Mouse (Mus musculus): ENCODE data around the gene Olfr1015. TPM values are rescaled to one million over a fixed set of nuclear protein-coding genes. Genes with fewer than 3 reads are reported as not detected.

The Olfr1015 gene
- total RNA-seq (2014; rRNA removed; ENCODE audit: low replicate concordance), result not detected in 2 replicates
- polyA plus RNA-seq (2015; fragmentation: Nextera tagmentation; extraction: Ambion mirVana), result not detected in 2 replicates

- H3K9me3 ChIP-seq (replicated peaks; ENCODE audit: control insufficient read depth, low read length), result no peaks in the 10 kb centered on the region
- no peaks in the 10 kb centered on the region for H3K27me3 ChIP-seq (ENCODE audit: control insufficient read depth, insufficient read depth, low read length)
- DNase-seq (ENCODE audit: low spot score), result no peak
- H3K9ac ChIP-seq (replicated peaks; ENCODE audit: low read depth, low read length), result no peak within 1 kb of the TSS
- TF ChIP-seq EP300 (IDR thresholded peaks at IDR 0.05; ENCODE audit: low read depth) (no peak), CTCF (IDR thresholded peaks at IDR 0.05; ENCODE audit: low read depth) (no peak)
- H3K4me2 ChIP-seq (ENCODE audit: low read depth, low read length), result no peak within 1 kb of the TSS
- H3K4me1 ChIP-seq (ENCODE audit: control insufficient read depth, insufficient read depth), result no peaks in the 10 kb centered on the region
- H3K4me3 ChIP-seq (ENCODE audit: low read depth, low read length), result no peak within 1 kb of the TSS
- H3K36me3 ChIP-seq (replicated peaks; ENCODE audit: control insufficient read depth, insufficient read depth, low read length), result no peaks in the 10 kb centered on the region
- no peak within 1 kb of the TSS for H3K27ac ChIP-seq (ENCODE audit: low read depth)
- no peak for ATAC-seq (ENCODE audit: insufficient read depth, low read depth)
These were observed at the start of gene Olfr1015 for GRCm38 (mm10) chr2:85781717-85782116. Olfr1015 (plus strand) TSS chr2:85782017.

GRCm38 (mm10) chr2:85753822-85754221 lies 28.0 kb upstream of the Olfr1015 start:
- Histone ChIP-seq H3K9me3 (replicated peaks; ENCODE audit: control insufficient read depth, low read length) (no peaks in the 10 kb centered on the region), H3K27ac (ENCODE audit: low read depth) (no peak overlapping the region), H3K36me3 (replicated peaks; ENCODE audit: control insufficient read depth, insufficient read depth, low read length) (no peaks in the 10 kb centered on the region), H3K4me3 (ENCODE audit: low read depth, low read length) (no peak overlapping the region), H3K9ac (replicated peaks; ENCODE audit: low read depth, low read length) (no peak overlapping the region), H3K27me3 (ENCODE audit: control insufficient read depth, insufficient read depth, low read length) (no peaks in the 10 kb centered on the region), H3K4me1 (ENCODE audit: control insufficient read depth, insufficient read depth) (no peaks in the 10 kb centered on the region), H3K4me2 (ENCODE audit: low read depth, low read length) (no peak overlapping the region)
- WGBS, result 69% methylated on average over 4 of the region's 4 CpGs
- no peak for TF ChIP-seq CTCF (IDR thresholded peaks at IDR 0.05; ENCODE audit: low read depth)
- TF ChIP-seq EP300 (IDR thresholded peaks at IDR 0.05; ENCODE audit: low read depth), result no peak
- DNase-seq (ENCODE audit: low spot score) (no peak), ATAC-seq (ENCODE audit: insufficient read depth, low read depth) (no peak)

DNA sequence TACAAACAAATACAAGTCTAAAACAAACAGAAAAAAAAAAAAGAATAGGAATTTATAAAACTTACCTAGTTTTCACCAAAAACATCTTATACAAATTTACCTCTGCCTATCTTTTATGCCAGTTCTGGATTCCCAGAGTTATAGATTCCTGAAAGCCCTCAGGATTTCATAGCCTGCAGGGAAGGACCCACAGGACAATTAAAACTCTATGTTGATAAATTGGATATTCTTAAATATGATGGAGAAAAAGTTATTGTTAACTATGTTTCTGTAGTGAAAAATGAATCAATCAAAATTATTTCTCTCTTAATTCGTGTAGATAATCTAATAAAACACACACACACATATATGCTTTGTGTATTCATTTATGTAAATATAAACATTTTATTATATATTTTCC lies 19.2 kb upstream of the Olfr1015 start, which contains the start of gene Olfr1012:
Olfr1012 (minus strand) TSS at position 101 of the 400 bp plus-strand sequence.
- H3K27me3 ChIP-seq (ENCODE audit: control insufficient read depth, insufficient read depth, low read length), result no peaks in the 10 kb centered on the region
- H3K9ac ChIP-seq (replicated peaks; ENCODE audit: low read depth, low read length), result no peak within 1 kb of the TSS
- H3K4me2 ChIP-seq (ENCODE audit: low read depth, low read length), result no peak within 1 kb of the TSS
- H3K4me3 ChIP-seq (ENCODE audit: low read depth, low read length), result no peak within 1 kb of the TSS
- TF ChIP-seq EP300 (IDR thresholded peaks at IDR 0.05; ENCODE audit: low read depth), result no peak
- TF ChIP-seq CTCF (IDR thresholded peaks at IDR 0.05; ENCODE audit: low read depth), result no peak
- no peaks in the 10 kb centered on the region for H3K36me3 ChIP-seq (replicated peaks; ENCODE audit: control insufficient read depth, insufficient read depth, low read length)
- DNase-seq (ENCODE audit: low spot score) (no peak), ATAC-seq (ENCODE audit: insufficient read depth, low read depth) (no peak)
- no peak within 1 kb of the TSS for H3K27ac ChIP-seq (ENCODE audit: low read depth)
- H3K4me1 ChIP-seq (ENCODE audit: control insufficient read depth, insufficient read depth), result no peaks in the 10 kb centered on the region
- H3K9me3 ChIP-seq (replicated peaks; ENCODE audit: control insufficient read depth, low read length), result no peaks in the 10 kb centered on the region
- 37% methylated on average over 1 of the region's 1 CpGs for WGBS

GRCm38 (mm10) chr2:85766798-85767197 lies 15.0 kb upstream of the Olfr1015 start, which contains the start of gene Olfr1013:
Olfr1013 (plus strand) TSS chr2:85767098.
- H3K9ac ChIP-seq (replicated peaks; ENCODE audit: low read depth, low read length), result no peak within 1 kb of the TSS
- no peaks in the 10 kb centered on the region for H3K4me1 ChIP-seq (ENCODE audit: control insufficient read depth, insufficient read depth)
- H3K36me3 ChIP-seq (replicated peaks; ENCODE audit: control insufficient read depth, insufficient read depth, low read length), result no peaks in the 10 kb centered on the region
- H3K27ac ChIP-seq (ENCODE audit: low read depth), result no peak within 1 kb of the TSS
- DNase-seq (ENCODE audit: low spot score), result no peak
- no peak within 1 kb of the TSS for H3K4me3 ChIP-seq (ENCODE audit: low read depth, low read length)
- no peak for TF ChIP-seq EP300 (IDR thresholded peaks at IDR 0.05; ENCODE audit: low read depth)
- no peak for TF ChIP-seq CTCF (IDR thresholded peaks at IDR 0.05; ENCODE audit: low read depth)
- H3K9me3 ChIP-seq (replicated peaks; ENCODE audit: control insufficient read depth, low read length), result no peaks in the 10 kb centered on the region
- no peaks in the 10 kb centered on the region for H3K27me3 ChIP-seq (ENCODE audit: control insufficient read depth, insufficient read depth, low read length)
- H3K4me2 ChIP-seq (ENCODE audit: low read depth, low read length), result no peak within 1 kb of the TSS
- ATAC-seq (ENCODE audit: insufficient read depth, low read depth), result no peak

DNA sequence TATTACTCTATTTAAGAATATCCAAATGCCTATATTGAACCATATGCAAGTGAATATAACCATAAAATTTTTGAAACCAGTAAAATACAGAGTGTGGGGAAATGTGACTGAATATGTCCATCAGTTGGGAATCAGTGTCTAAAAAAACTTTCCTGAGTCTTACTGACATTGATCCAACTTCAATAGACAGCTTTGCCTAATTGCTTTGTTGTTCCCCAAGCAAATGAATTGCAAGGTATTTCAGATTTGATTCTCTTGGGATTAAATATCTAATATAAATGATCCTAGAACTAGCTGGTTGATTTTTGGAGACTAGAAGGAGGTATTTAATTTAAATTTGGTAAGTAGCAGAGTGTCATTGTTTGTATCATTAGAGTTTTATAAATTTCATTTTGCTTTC lies 9.4 kb upstream of the Olfr1015 start, which contains the start of gene Olfr1014:
Olfr1014 (plus strand) TSS at position 301 of the 400 bp plus-strand sequence.
- ATAC-seq (ENCODE audit: insufficient read depth, low read depth) (no peak), DNase-seq (ENCODE audit: low spot score) (no peak)
- Histone ChIP-seq H3K4me2 (ENCODE audit: low read depth, low read length) (no peak within 1 kb of the TSS), H3K9ac (replicated peaks; ENCODE audit: low read depth, low read length) (no peak within 1 kb of the TSS), H3K4me1 (ENCODE audit: control insufficient read depth, insufficient read depth) (no peaks in the 10 kb centered on the region), H3K27ac (ENCODE audit: low read depth) (no peak within 1 kb of the TSS), H3K27me3 (ENCODE audit: control insufficient read depth, insufficient read depth, low read length) (no peaks in the 10 kb centered on the region), H3K9me3 (replicated peaks; ENCODE audit: control insufficient read depth, low read length) (no peaks in the 10 kb centered on the region), H3K4me3 (ENCODE audit: low read depth, low read length) (no peak within 1 kb of the TSS), H3K36me3 (replicated peaks; ENCODE audit: control insufficient read depth, insufficient read depth, low read length) (no peaks in the 10 kb centered on the region)
- TF ChIP-seq CTCF (IDR thresholded peaks at IDR 0.05; ENCODE audit: low read depth) (no peak), EP300 (IDR thresholded peaks at IDR 0.05; ENCODE audit: low read depth) (no peak)

GRCm38 (mm10) chr2:85792331-85792730 lies 10.5 kb downstream of the Olfr1015 start:
- H3K36me3 ChIP-seq (replicated peaks; ENCODE audit: control insufficient read depth, insufficient read depth, low read length), result no peaks in the 10 kb centered on the region
- H3K9ac ChIP-seq (replicated peaks; ENCODE audit: low read depth, low read length), result no peak overlapping the region
- no peak overlapping the region for H3K4me3 ChIP-seq (ENCODE audit: low read depth, low read length)
- no peak overlapping the region for H3K4me2 ChIP-seq (ENCODE audit: low read depth, low read length)
- H3K4me1 ChIP-seq (ENCODE audit: control insufficient read depth, insufficient read depth), result no peaks in the 10 kb centered on the region
- no peaks in the 10 kb centered on the region for H3K27me3 ChIP-seq (ENCODE audit: control insufficient read depth, insufficient read depth, low read length)
- H3K9me3 ChIP-seq (replicated peaks; ENCODE audit: control insufficient read depth, low read length), result no peaks in the 10 kb centered on the region
- ATAC-seq (ENCODE audit: insufficient read depth, low read depth) (no peak), DNase-seq (ENCODE audit: low spot score) (no peak)
- WGBS, result 55% methylated on average over 2 of the region's 2 CpGs
- no peak overlapping the region for H3K27ac ChIP-seq (ENCODE audit: low read depth)
- no peak for TF ChIP-seq CTCF (IDR thresholded peaks at IDR 0.05; ENCODE audit: low read depth)
- TF ChIP-seq EP300 (IDR thresholded peaks at IDR 0.05; ENCODE audit: low read depth), result no peak
